Mouse (Mus musculus): Measurements from ENCODE around the gene Olfr1373.
"Not testable (repeated sequence)": the region's sequence is repeated elsewhere in the genome, so short reads cannot be mapped to it uniquely, and the experiment has no call there.

Olfr1373 gene

DNA sequence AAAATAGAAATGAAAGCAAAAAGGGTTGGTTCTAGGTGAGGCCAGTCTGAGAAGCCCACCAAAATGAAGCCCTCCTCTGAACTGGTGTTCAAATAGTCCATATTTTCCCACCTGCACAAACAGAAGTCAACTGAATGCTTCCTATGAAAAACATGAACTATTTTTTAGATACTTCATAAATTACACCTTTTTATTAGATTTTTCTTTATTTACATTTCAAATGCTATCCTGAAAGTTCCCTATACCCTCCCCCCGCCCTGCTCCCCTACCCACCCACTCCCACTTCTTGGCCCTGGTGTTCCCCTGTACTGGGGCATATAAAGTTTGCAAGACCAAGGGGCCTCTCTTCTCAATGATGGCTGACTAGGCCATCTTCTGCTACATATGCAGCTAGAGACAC is at the start of gene Olfr1373:
Olfr1373 (minus strand) TSS at position 101 of the 400 bp plus-strand sequence.
- DNase-seq: not testable (repeated sequence)

DNA sequence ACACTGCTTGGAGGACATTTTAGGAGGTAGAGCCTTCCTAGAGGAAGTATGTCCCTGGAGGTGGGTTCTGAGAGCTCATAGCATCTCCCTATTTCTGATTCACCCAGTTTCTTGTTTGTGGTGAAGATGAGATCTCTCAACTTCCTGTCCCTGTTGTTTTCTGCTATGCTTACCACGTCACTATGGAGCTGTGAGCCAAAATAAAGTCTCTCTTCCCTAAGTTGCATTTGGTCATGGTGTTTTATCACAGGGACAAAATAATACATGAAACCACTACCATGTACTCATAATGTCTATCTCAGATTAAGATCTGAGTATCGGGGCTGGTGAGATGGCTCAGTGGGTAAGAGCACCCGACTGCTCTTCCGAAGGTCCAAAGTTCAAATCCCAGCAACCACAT is 35.3 kb upstream of the Olfr1373 start:
- DNase-seq: not testable (repeated sequence)

DNA sequence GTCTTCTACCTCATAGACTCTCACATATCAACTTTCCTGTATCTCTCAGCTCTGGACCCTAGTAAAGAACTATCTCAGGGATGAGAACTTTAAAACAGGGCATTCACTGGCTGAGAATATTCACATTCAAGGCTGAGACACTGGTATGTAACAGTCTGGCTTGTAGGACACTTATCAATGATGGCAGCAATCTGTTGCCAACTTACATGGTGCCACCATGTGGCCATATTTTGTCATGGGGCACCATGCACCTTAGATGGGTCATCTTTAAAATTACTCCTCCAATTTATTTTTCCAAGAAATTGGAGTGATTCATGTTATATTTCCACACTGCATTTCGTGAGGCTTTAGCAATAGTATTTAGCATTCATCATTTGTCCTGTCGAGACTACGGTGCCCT is 34.6 kb upstream of the Olfr1373 start:
- DNase-seq: peak; percentile 32

DNA sequence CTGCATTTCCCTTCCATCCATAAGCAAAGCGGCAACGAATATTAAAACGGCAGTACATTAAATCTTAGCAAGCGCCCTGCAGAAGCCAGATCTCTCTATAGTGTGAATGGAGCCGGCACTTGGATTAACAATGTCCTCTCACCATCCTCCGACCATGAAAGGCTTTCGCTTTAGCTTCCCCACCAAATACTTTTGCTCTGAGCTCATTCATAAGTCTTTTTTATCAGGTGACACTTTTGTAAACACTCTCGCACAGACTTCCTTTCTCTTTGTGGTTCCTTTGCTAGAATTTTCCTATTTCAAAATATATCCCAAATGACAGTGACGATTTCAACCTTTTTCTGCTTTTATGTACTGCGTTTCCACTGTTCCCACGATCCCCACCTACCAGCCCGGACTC is 23.1 kb upstream of the Olfr1373 start:
- no peak for DNase-seq

DNA sequence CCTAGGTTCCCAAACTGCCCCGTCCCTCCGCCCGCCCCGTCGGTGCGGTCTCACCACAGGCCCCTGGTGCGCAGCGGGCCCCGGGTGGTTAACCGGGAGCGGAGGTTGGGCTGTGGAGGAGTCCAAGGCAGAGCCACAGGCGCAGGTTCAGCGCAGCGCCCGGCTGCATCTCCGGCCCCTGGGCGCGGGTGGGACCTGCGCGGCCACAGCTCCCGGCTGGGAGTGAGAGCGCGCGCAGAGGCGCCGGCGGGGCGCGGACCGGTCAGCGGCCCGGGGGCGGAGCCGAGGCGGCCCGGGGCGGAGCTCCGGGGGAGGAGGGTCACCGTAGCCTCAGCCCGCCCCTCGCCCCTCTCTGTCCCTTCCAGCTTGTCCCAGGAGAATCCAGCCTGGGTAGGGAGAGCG is 22.6 kb upstream of the Olfr1373 start:
- not testable (repeated sequence) for DNase-seq

DNA sequence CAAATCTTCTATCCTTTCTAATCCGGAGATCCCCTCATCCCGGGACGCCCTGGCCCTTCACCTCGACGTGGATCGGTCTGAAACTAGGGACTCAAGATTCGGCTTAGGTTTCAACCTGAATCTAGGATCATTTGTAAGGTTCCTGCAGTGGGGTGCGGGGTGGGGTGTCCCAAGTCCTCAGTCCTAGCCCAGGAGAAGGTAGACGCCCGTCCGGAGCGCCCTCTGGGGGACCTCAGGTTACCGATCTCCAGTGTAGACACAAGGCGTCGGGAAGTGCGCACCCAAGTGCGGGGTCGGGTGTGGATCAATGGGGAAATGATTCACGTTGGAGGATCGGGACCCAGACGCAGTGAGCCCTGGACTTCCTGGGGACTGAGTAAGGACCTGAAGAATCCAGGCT is 21.8 kb upstream of the Olfr1373 start:
- DNase-seq: peak; percentile 60

- peak; percentile 27 for DNase-seq
These were observed 18.6 kb upstream of the Olfr1373 start for GRCm38 (mm10) chr11:52163926-52164325.

GRCm38 (mm10) chr11:52143675-52144074 is 1.7 kb downstream of the Olfr1373 start:
- DNase-seq: peak; percentile 57

DNA sequence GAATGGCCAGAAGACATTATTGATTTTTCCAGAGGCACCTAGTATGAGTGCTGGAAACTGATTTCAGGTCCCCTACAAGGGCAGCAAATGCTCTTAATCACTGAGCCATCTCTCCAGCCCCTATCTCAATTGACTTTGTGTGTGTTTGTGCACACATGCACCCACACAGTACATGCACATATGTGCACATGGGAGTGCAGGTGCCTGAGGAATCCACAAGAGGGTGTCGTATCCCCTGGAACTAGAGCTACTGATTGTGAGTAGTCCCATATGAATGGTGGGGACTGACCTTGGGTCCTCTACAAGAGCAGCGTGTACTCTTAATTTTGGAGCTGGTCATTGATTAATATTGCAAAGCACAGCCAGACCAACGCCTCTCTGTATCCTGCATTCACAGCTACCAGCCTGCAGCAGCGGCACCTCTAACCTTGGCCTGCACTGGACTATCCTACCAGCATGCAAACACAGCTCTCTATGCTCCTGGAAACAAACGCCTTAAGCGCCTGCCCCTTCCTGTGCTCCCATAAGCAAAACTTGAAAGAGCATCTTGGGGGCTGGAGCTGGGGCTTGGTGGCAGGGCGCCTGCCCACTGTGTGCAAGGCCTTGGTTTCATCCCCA is 14.8 kb downstream of the Olfr1373 start:
- DNase-seq: peak; percentile 34

DNA sequence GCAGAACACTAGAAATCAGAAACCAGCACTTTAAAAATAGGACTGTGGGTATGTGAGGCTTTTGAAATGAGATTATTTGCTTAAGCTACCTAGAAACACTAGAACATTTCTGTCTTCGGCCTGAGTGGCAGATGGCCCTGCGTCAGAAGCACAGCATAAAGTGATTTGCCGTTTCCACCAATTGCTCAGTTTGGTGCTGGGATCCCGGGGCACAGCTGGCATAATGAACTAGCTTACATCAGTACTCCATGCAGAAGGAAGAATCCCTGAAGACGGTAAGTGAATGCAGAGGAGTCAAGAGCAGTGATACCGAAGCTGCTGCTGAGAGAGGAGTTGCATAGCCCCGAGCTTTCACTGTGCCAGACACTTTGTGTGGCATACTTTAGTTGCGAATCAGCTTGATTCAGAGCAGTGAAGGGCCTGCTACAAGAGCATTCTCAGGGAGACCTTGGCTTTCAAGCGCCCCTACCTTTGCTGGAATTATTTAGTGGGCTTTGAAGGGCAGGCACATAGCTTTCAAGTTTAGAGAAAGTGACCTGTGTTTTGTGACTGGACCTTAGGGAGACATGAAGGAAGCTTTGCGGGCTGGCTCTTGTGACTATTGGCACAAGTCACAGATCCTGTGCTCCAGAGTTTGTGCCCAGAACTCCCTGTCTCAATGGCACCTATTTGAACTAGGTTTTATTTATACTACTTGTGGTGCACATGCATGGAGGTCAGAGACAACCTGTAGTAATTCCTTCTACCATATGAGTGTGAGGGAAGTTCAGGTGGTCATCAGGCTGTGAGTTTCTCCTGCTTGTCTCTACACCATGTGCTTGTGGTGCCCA is 15.5 kb downstream of the Olfr1373 start:
- DNase-seq: no peak

DNA sequence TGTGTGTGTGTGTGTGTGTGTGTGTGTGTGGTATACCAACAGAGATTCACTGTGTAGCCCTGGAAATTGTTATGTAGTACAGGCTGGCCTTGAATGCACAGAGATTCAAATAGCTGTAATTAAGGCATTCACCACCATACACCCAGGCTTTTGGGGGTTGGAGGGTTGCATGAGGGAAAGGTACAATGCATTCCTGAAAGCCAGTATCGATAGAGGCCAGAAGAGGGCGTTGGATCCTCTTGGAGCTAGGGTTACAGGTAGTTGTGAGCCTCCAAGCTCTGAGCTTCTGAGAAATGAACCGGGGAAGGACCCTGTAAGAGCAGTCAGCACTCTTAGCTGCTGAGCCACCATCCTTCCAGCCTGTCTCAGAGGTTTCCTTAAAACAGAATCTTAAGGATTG is 16.2 kb downstream of the Olfr1373 start:
- peak; percentile 40 for DNase-seq

GRCm38 (mm10) chr11:52128316-52129061 is 16.8 kb downstream of the Olfr1373 start:
- DNase-seq: no peak

- DNase-seq: no peak
These were observed 17.6 kb downstream of the Olfr1373 start for GRCm38 (mm10) chr11:52127760-52128159.

GRCm38 (mm10) chr11:52127169-52127568 is 18.2 kb downstream of the Olfr1373 start:
- no peak for DNase-seq

GRCm38 (mm10) chr11:52124468-52124867 is 20.9 kb downstream of the Olfr1373 start:
- no peak for DNase-seq

DNA sequence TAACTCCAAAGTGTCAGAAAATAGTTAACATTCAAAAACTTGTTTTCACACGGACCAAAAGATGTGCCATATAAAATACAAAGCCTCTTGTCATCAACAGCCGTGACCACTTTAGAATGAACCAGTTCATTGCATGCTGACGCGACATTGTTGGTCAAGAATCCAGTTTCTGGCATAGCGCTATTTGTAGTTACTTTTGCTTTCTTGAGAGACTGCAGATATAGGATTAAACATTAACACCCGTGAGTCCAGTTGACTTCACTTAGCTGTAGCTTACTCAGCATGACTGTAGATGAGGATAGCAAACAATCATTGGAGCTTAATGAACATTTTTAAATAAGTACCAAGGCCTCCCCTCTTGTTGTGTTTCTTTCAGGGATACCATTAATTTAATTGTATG is 23.3 kb downstream of the Olfr1373 start:
- no peak for DNase-seq

- not testable (repeated sequence) for DNase-seq
These were observed 24.9 kb downstream of the Olfr1373 start for GRCm38 (mm10) chr11:52120415-52120814.

DNA sequence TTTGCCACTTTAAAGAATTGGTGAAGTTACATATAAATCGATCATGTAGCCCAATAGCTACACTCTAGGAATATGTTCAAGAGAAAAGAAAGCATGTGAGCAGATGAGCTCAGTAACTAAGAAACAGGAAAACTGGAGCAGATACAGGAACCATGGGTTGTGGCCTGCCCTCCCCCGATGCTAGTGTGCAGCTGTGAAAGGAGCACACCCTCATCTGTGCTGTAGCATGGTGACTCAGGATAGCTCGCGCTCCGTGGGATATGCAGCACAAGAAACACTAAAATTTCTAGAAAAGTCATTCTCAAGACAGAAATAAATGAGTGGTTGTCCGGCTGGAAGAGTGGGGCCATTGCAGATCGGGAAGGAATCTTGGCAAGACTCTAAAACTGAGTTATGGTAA is 28.2 kb downstream of the Olfr1373 start:
- DNase-seq: no peak

GRCm38 (mm10) chr11:52116117-52116516 is 29.2 kb downstream of the Olfr1373 start:
- not testable (repeated sequence) for DNase-seq

- DNase-seq: no peak
These were observed 29.8 kb downstream of the Olfr1373 start for GRCm38 (mm10) chr11:52115479-52115878.

DNA sequence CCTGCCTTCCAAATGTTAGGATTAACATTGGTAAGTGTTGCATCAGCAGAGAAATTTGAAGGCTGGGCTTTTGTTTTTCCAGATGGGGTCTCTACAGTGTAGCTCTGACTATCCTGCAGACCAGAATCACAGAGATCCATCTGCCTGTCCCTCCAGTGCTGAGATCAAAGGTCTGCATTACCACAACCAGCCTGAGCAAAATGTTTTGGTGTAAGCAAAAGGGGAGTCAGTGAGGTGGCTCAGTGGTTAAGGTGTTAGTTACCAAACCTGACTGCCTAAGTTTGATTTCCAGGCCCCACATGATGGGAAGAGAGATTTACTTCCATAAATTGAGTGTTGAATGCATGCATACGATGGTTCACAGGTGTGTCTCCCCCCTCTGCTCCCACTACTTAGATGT is 35.9 kb downstream of the Olfr1373 start:
- no peak for DNase-seq

- no peak for DNase-seq
These were observed 36.5 kb downstream of the Olfr1373 start for GRCm38 (mm10) chr11:52108796-52109195.

GRCm38 (mm10) chr11:52106438-52106837 is 38.9 kb downstream of the Olfr1373 start:
- DNase-seq: no peak

DNA sequence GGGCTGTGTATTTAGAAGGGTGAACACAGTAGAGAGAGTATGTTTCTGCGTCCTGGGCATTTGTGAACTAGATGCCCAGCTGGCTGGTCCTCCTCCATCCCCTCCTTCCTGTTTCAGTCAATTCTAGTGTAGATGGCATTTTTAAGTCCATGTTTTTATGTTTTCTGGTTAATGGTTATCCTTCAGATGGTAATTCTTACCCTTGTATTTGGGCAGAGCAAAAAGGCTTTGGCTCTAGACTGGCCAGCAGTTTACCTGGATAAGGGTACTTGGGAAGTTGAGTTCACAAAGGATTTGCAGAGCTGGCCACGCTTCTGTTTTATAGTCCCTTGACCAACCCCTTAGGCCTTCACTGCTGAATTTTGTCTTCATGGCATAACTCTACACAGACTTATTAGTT is 39.3 kb downstream of the Olfr1373 start:
- no peak for DNase-seq
